Mouse (Mus musculus): ENCODE results near the gene Serhl. TPM values are rescaled to one million over a fixed set of nuclear protein-coding genes. Genes with fewer than 3 reads are reported as not detected.

Gene Serhl
- polyA plus RNA-seq, 1 experiment from 2014 or later, result 59.4 TPM

DNA sequence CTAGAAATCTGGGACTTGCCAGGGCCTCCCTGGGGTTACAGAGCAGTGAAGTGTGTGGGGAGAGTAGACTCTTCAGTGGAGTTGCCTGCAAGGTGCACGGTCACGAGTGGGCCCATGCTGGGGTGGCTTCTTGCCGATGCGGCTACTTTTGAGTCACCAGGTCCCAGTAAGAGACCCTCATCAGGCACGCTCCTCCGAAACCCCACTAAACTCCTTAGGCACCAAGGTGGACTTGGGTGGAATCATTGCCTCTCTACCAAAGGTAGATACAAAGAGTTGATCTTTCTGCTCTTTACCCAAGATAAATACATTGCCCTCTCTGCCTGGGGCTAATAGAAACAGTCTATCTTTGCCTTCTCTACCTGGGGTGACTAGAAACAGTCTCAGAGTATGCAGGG, 68.4 kb downstream of the Serhl start:
- no peak for ATAC-seq (replicated peaks; ENCODE audit: low FRiP score)
- Histone ChIP-seq H3K4me2 (no peak overlapping the region), H3K27me3 (no peaks in the 10 kb centered on the region), H3K9ac (no peak overlapping the region), H3K4me3 (replicated peaks) (no peak overlapping the region), H3K27ac (0 out of 2 replicates have a peak overlapping the region, but pooled peaks have one; percentile 9), H3K4me1 (0 out of 2 replicates have a peak, but pooled peaks cover 4% of the 10 kb centered on the region), H3K9me3 (replicated peaks) (no peaks in the 10 kb centered on the region), H3K36me3 (peaks cover 70% of the 10 kb centered on the region)
- 95% methylated on average over 6 of the region's 6 CpGs for WGBS

DNA sequence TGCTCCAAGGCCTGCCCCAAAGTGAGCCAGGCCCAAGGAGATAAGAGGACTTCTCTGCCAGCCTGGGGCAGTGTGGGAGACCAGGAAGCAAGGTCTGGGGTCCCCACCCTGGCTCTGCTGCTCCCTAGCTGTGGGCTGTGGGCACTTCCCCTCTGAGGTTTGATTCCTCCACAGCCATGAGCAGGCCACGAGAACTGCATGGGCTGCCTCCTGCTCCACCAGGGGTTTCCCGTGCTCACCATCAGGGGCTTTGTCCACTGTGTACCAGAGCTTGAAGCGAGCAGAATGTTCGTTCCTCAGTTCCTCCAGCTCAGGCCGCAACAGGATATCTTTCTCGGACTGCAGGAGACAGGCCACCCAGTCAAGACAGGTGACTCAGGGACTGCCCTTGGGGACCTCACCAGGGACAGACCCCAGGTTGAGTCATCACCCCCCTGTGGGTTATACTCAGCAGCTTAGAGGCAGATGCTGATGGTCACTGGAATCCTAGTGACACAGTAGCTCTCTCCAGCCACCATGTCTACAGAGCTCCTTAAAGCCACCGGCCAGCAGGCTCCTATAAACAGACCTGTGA, 69.4 kb downstream of the Serhl start:
- Histone ChIP-seq H3K9ac (no peak overlapping the region), H3K4me3 (replicated peaks) (no peak overlapping the region), H3K27me3 (no peaks in the 10 kb centered on the region), H3K9me3 (replicated peaks) (no peaks in the 10 kb centered on the region), H3K4me1 (0 out of 2 replicates have a peak, but pooled peaks cover 4% of the 10 kb centered on the region), H3K27ac (no peak overlapping the region), H3K36me3 (peaks cover 71% of the 10 kb centered on the region), H3K4me2 (no peak overlapping the region)
- no peak for ATAC-seq (replicated peaks; ENCODE audit: low FRiP score)
- 91% methylated on average over 7 of the region's 7 CpGs for WGBS

DNA sequence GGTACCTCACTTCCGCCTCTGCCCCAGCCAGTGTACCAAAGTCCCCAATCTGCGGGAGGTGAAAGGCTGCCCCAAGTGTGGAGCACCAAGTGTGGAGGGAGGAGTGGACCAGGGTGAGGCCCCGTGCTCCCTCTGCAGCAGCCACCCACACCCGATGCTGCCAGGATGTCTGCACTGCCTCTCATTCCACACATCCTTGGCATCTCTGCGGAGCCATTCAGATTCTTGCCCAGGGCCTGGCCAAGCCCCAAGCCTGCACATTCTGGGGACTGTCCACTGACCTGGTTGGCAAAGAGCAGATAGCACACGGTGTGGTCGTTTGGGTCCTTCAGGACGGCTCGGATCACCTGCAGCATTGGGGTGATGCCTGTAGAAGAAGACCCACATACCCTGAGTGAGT, 70.5 kb downstream of the Serhl start:
- Histone ChIP-seq H3K9ac (no peak overlapping the region), H3K27me3 (no peaks in the 10 kb centered on the region), H3K4me2 (no peak overlapping the region), H3K4me1 (0 out of 2 replicates have a peak, but pooled peaks cover 4% of the 10 kb centered on the region), H3K4me3 (replicated peaks) (no peak overlapping the region), H3K36me3 (peaks cover 66% of the 10 kb centered on the region), H3K27ac (no peak overlapping the region), H3K9me3 (replicated peaks) (no peaks in the 10 kb centered on the region)
- 94% methylated on average over 9 of the region's 9 CpGs for WGBS
- no peak for ATAC-seq (replicated peaks; ENCODE audit: low FRiP score)

DNA sequence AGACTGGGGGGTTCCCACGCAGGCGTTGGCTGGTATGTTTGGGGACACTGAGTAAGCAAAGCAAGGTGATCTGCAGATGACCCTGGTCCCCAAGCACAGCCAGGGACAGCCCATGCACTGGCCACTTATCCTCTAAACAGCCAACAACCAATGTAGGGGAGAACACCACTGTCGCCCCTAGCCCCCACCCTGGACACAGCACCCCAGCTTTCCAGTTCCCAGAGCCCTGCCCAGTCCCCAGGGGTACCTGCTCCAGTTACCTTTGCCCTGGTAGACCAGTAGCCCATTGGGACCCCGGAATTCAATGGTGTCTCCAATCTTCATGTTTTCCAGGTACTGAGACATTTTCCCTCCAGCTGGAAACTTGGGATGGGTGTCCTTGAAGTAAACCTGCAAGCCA, 71.3 kb downstream of the Serhl start:
- peaks cover 6% of the 10 kb centered on the region for H3K4me1 ChIP-seq
- no peak for ATAC-seq (replicated peaks; ENCODE audit: low FRiP score)
- H3K27ac ChIP-seq, result no peak overlapping the region
- peaks cover 65% of the 10 kb centered on the region for H3K36me3 ChIP-seq
- no peaks in the 10 kb centered on the region for H3K27me3 ChIP-seq
- H3K4me3 ChIP-seq (replicated peaks), result no peak overlapping the region
- no peak overlapping the region for H3K4me2 ChIP-seq
- WGBS, result 92% methylated on average over 4 of the region's 4 CpGs
- H3K9me3 ChIP-seq (replicated peaks), result no peaks in the 10 kb centered on the region
- H3K9ac ChIP-seq, result no peak overlapping the region

DNA sequence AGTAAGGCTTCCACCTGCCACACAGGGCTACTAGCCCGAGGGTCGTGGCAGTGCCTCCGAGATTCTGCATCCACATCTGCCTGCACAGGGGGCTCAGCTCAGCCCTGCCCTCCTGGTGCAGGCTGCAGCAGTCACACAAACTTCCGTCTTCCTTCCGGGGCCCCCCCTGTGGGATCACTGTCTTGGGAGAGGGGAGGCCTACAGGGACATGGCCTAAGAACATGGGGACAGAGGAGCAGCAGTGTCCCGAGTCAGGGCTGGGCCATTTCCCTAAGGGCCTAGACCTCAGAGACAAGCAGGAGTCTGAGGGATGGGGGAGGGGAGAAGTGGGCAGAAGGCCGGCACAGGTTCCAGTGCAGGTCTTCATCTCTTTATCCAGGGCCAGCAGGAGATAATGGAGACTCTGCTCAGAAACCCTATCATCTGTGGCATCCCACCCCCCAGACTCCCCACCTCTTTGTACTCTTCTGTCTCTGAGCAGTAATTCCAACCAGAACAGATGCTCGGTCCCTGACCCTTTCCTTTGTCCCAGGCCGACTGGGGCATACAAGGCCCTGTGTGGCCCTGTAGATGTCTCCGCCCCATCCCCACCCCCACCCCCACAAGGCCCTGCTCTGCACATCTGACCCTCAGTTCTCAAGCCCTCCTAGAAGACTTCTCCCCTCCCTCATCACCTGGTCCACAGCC, 71.9 kb downstream of the Serhl start:
- Histone ChIP-seq H3K4me1 (peaks cover 6% of the 10 kb centered on the region), H3K9me3 (replicated peaks) (no peaks in the 10 kb centered on the region), H3K36me3 (peaks cover 66% of the 10 kb centered on the region), H3K4me2 (no peak overlapping the region), H3K9ac (no peak overlapping the region), H3K27me3 (no peaks in the 10 kb centered on the region), H3K27ac (no peak overlapping the region), H3K4me3 (replicated peaks) (no peak overlapping the region)
- no peak for ATAC-seq (replicated peaks; ENCODE audit: low FRiP score)
- 57% methylated on average over 10 of the region's 10 CpGs for WGBS

DNA sequence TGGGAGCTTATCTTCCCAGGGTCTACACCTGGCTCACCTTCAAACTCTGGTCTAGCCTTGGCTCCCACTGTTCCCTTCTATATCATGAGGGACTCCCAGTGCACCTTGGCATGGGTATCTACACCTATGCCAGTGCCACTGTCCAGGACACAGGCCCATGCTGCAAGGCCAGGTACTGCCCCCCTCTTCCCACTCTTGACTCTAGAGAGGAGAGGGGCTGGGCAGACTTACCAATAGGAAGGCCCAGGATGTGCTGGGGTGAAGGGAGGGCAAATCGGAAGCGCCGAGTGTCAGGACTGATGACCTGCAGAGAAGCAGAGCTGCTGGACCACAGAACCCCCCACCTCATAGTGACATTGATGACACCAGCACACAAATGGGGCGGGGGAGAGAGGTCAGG, 72.7 kb downstream of the Serhl start:
- ATAC-seq (replicated peaks; ENCODE audit: low FRiP score), result 0 out of 2 replicates have a peak, but pooled peaks have one; percentile 16
- 97% methylated on average over 4 of the region's 4 CpGs for WGBS
- no peak overlapping the region for H3K4me3 ChIP-seq (replicated peaks)
- H3K4me2 ChIP-seq, result no peak overlapping the region
- no peaks in the 10 kb centered on the region for H3K9me3 ChIP-seq (replicated peaks)
- H3K27ac ChIP-seq, result no peak overlapping the region
- H3K36me3 ChIP-seq, result peaks cover 62% of the 10 kb centered on the region
- H3K27me3 ChIP-seq, result no peaks in the 10 kb centered on the region
- peaks cover 14% of the 10 kb centered on the region for H3K4me1 ChIP-seq
- H3K9ac ChIP-seq, result no peak overlapping the region

DNA sequence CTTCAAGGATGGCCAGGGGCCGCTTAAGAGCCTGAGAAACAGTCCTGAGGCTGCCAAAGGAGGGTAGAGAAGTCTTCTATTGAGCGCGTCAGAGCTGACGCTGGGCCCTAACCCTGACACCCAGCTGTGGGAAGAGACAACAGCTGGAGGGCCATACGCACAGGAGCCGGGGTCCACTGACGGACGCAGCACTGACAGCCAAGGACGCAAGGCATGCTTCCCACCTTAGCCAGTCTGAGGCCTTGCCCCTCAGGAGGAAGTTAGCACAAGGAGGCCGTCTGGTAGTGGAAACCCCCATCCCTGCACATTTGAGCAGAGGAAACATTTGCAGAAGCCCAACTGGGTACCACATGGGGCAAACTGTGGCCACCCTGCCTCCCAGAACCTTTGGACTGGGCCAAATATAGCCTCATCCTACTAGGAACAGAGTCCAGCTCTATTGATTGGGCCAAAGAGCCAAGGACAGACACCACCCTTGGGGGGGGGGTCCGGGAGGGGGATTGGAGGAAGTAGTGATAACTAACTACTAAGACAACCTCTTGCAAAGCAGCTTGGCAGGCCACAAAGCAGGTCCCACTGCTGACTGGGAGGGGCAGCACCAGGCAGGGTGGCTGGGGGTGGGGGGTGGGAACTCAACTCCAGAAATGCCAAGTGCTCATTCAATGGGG, 73.6 kb downstream of the Serhl start:
- whole genome bisulfite sequencing, result 88% methylated on average over 11 of the region's 11 CpGs
- Histone ChIP-seq H3K4me1 (peaks cover 23% of the 10 kb centered on the region), H3K4me2 (no peak overlapping the region), H3K27ac (no peak overlapping the region), H3K9ac (no peak overlapping the region), H3K4me3 (replicated peaks) (no peak overlapping the region), H3K9me3 (replicated peaks) (no peaks in the 10 kb centered on the region), H3K27me3 (no peaks in the 10 kb centered on the region), H3K36me3 (peaks cover 54% of the 10 kb centered on the region)
- ATAC-seq (replicated peaks; ENCODE audit: low FRiP score), result no peak

DNA sequence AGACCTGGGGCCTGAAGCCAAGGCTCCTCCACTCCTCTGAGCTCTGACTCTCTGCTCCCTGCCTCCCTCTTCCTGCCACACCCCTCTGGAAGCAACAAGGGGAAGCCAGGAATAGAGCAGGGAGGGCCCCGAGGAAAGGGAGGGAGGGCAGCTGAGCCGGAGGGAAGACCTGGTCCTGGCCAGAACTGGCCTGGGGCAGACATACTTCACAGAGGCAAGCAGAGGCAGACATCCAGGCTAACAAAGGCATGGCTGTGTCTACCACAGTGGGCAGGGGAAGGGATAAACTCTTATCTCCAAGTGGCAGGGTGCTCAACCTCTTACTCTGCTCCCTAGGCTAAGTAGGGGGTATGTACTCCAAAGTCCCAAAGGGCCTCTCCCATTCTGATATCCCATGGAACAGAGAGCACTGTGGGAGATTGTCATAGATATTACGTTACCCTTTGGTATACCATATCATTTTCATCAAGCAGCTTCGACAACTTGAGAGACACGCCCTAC, 75.7 kb downstream of the Serhl start:
- no peak overlapping the region for H3K4me2 ChIP-seq
- 55% methylated on average over 5 of the region's 5 CpGs for WGBS
- H3K4me3 ChIP-seq (replicated peaks), result no peak overlapping the region
- peaks cover 43% of the 10 kb centered on the region for H3K4me1 ChIP-seq
- H3K36me3 ChIP-seq, result peaks cover 34% of the 10 kb centered on the region
- no peaks in the 10 kb centered on the region for H3K27me3 ChIP-seq
- H3K9me3 ChIP-seq (replicated peaks), result no peaks in the 10 kb centered on the region
- no peak; the same call in 1 of the 2 replicates for ATAC-seq (replicated peaks; ENCODE audit: low FRiP score)
- H3K27ac ChIP-seq, result peak overlapping the region; percentile 66
- H3K9ac ChIP-seq, result no peak overlapping the region

DNA sequence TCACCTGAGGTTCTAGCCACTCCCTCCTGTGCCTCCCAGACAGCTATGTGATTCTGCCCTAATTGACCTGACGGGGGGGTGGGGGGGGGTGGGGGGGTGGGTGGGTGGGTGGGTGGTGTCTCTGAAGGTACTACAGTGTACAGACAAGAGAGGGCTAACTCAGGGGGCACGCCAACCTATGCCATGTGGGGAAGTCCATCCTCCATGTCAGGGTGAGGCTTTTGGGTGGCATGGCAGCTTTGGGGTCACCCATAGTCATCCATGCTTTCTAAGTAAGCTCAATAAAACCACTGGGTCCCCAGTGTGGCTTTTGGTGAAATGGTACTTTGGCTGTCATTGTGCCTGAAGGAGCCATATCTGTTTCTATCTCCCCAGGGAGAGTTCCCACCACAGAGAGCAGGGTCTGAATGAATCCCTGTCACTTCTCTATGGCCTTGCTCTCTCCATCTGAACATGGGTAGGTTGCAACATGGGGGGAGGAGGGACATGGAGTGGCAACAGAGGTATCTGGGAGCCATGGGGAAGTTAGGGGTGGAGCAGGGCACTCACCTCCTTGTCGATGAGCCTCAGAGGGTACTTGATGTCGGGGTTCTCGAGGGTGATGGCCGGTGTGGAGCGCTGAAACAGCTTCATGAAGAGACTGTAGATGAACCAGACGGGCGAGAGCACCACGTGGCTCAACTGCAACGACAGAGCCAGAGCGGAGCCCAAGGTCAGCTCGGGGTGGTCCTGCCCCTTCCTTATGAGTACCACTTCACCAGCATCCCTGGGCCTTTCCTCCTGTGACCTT, 76.4 kb downstream of the Serhl start:
- ATAC-seq (replicated peaks; ENCODE audit: low FRiP score), result no peak
- 94% methylated on average over 12 of the region's 13 CpGs for WGBS
- H3K4me1 ChIP-seq, result peaks cover 50% of the 10 kb centered on the region
- no peaks in the 10 kb centered on the region for H3K9me3 ChIP-seq (replicated peaks)
- H3K27ac ChIP-seq, result peak overlapping the region; percentile 76
- no peaks in the 10 kb centered on the region for H3K27me3 ChIP-seq
- H3K4me2 ChIP-seq, result no peak overlapping the region
- no peak overlapping the region for H3K9ac ChIP-seq
- peaks cover 27% of the 10 kb centered on the region for H3K36me3 ChIP-seq
- no peak overlapping the region for H3K4me3 ChIP-seq (replicated peaks)
